Mouse (Mus musculus) erythroid progenitor cell, adult 5-6 weeks (primary cell): ENCODE data around the gene Slc27a4. TPM values are rescaled to one million over a fixed set of nuclear protein-coding genes. Genes with fewer than 3 reads are reported as not detected.

Source experiments
- ATAC-seq: replicated peaks from 2 replicates; pipeline ENCODE4 v1.8.0; 2016; ENCODE audit warnings: moderate number of reproducible peaks, mild to moderate bottlenecking, moderate TSS enrichment, inconsistent platforms; ENCODE audit not compliant: poor library complexity, low FRiP score, severe bottlenecking
- total RNA-seq, 2 experiments: library from RNA; stranded (forward) in 1 of 2; stranded (reverse) in 1 of 2; fragments of 150-400 nt in 1 of 2; fragments of 186-747, 209-891 nt in 1 of 2; gene quantifications; 2 replicates each; pipeline versions ENCODE4 v1.2.3 to v1.2.4; 2015 to 2017; ENCODE audit warnings: low replicate concordance in 2 of 2

Gene Slc27a4
- total RNA-seq, 2 experiments from 2014 or later = 2.0 to 4.6 TPM

- no peak for ATAC-seq
These were observed 50.6 kb downstream of the Slc27a4 start for GRCm38 (mm10) chr2:29852957-29853485.

- no peak for ATAC-seq
These were observed 51.3 kb downstream of the Slc27a4 start for GRCm38 (mm10) chr2:29853736-29854135.

- no peak for ATAC-seq
These were observed 53.3 kb downstream of the Slc27a4 start for GRCm38 (mm10) chr2:29855585-29856210.

GRCm38 (mm10) chr2:29856451-29857260 is 54.2 kb downstream of the Slc27a4 start:
- no peak for ATAC-seq

GRCm38 (mm10) chr2:29857341-29857740 is 54.9 kb downstream of the Slc27a4 start:
- ATAC-seq = no peak

- ATAC-seq = no peak
These were observed 55.5 kb downstream of the Slc27a4 start for GRCm38 (mm10) chr2:29857967-29858366.

GRCm38 (mm10) chr2:29858748-29859473 is 56.5 kb downstream of the Slc27a4 start:
- ATAC-seq = no peak

- ATAC-seq = no peak
These were observed 62.7 kb downstream of the Slc27a4 start for GRCm38 (mm10) chr2:29865125-29865524.

Other genes with a start within 250 kb of the Slc27a4 start
- gene Rapgef1, start 182.9 kb upstream of the Slc27a4 start, total RNA-seq (2015; ENCODE audit: low replicate concordance) = 8.4 and 9.7 TPM in 2 replicates
- gene Rapgef1, start 182.9 kb upstream of the Slc27a4 start, total RNA-seq (2017; ENCODE audit: low replicate concordance) = 19.0 and 22.6 TPM in 2 replicates
- not detected in 2 replicates for gene Gm13420, start 50.9 kb upstream of the Slc27a4 start, total RNA-seq (2015; ENCODE audit: low replicate concordance)
- not detected in 2 replicates for gene Gm13420, start 50.9 kb upstream of the Slc27a4 start, total RNA-seq (2017; ENCODE audit: low replicate concordance)
- not detected in 2 replicates for gene Gm13547, start 43.3 kb upstream of the Slc27a4 start, total RNA-seq (2015; ENCODE audit: low replicate concordance)
- gene Gm13547, start 43.3 kb upstream of the Slc27a4 start, total RNA-seq (2017; ENCODE audit: low replicate concordance) = not detected in 2 replicates
- gene Coq4, start 15.1 kb upstream of the Slc27a4 start, total RNA-seq (2015; ENCODE audit: low replicate concordance) = 2.2 TPM in 1 of 2 replicates, not detected in the other
- 2.6 and 6.1 TPM in 2 replicates for gene Coq4, start 15.1 kb upstream of the Slc27a4 start, total RNA-seq (2017; ENCODE audit: low replicate concordance)
- 10.8 and 14.7 TPM in 2 replicates for gene Trub2, start 14.1 kb upstream of the Slc27a4 start, total RNA-seq (2015; ENCODE audit: low replicate concordance)
- 17.4 and 27.7 TPM in 2 replicates for gene Trub2, start 14.1 kb upstream of the Slc27a4 start, total RNA-seq (2017; ENCODE audit: low replicate concordance)
- gene Urm1, start 17.4 kb downstream of the Slc27a4 start, total RNA-seq (2015; ENCODE audit: low replicate concordance) = 13.7 and 26.8 TPM in 2 replicates
- gene Urm1, start 17.4 kb downstream of the Slc27a4 start, total RNA-seq (2017; ENCODE audit: low replicate concordance) = 4.5 and 4.6 TPM in 2 replicates
- 44.9 and 66.3 TPM in 2 replicates for gene Cercam, start 66.5 kb downstream of the Slc27a4 start, total RNA-seq (2015; ENCODE audit: low replicate concordance)
- 36.4 and 48.1 TPM in 2 replicates for gene Cercam, start 66.5 kb downstream of the Slc27a4 start, total RNA-seq (2017; ENCODE audit: low replicate concordance)
- 168 and 212 TPM in 2 replicates for gene Odf2, start 86.6 kb downstream of the Slc27a4 start, total RNA-seq (2015; ENCODE audit: low replicate concordance)
- 352 and 377 TPM in 2 replicates for gene Odf2, start 86.6 kb downstream of the Slc27a4 start, total RNA-seq (2017; ENCODE audit: low replicate concordance)
- 15.5 and 39.8 TPM in 2 replicates for gene Gle1, start 132.8 kb downstream of the Slc27a4 start, total RNA-seq (2015; ENCODE audit: low replicate concordance)
- gene Gle1, start 132.8 kb downstream of the Slc27a4 start, total RNA-seq (2017; ENCODE audit: low replicate concordance) = 41.2 and 47.4 TPM in 2 replicates
- 33.5 and 34.6 TPM in 2 replicates for gene Sptan1, start 162.9 kb downstream of the Slc27a4 start, total RNA-seq (2015; ENCODE audit: low replicate concordance)
- gene Sptan1, start 162.9 kb downstream of the Slc27a4 start, total RNA-seq (2017; ENCODE audit: low replicate concordance) = 16.2 and 17.8 TPM in 2 replicates
- 2.1 and 3.2 TPM in 2 replicates for gene Wdr34, start 246.2 kb downstream of the Slc27a4 start, total RNA-seq (2015; ENCODE audit: low replicate concordance)
- 0.26 TPM in 1 of 2 replicates, not detected in the other for gene Wdr34, start 246.2 kb downstream of the Slc27a4 start, total RNA-seq (2017; ENCODE audit: low replicate concordance)